Mouse (Mus musculus): ENCODE results near the gene Ms4a6b. TPM values are rescaled to one million over a fixed set of nuclear protein-coding genes. Genes with fewer than 3 reads are reported as not detected.
"Not testable (repeated sequence)": the region's sequence is repeated elsewhere in the genome, so short reads cannot be mapped to it uniquely, and the experiment has no call there.

The Ms4a6b gene
- total RNA-seq (2021), result 3.1 and 22.4 TPM in 2 replicates
- long read RNA-seq, experiment 1, partial matches to known transcripts, result 0 of 4 reads
- long read RNA-seq, experiment 1, other reads (novel, unspliced or antisense), result 1 of 4 reads
- long read RNA-seq, experiment 2, partial matches to known transcripts, result 0 of 3 reads
- long read RNA-seq, experiment 2, other reads (novel, unspliced or antisense), result 2 of 3 reads

GRCm38 (mm10) chr19:11516246-11516645, at the start of gene Ms4a6b:
TSS of gene Ms4a6b (plus strand) at chr19:11516512.
- no peak for DNase-seq

DNA sequence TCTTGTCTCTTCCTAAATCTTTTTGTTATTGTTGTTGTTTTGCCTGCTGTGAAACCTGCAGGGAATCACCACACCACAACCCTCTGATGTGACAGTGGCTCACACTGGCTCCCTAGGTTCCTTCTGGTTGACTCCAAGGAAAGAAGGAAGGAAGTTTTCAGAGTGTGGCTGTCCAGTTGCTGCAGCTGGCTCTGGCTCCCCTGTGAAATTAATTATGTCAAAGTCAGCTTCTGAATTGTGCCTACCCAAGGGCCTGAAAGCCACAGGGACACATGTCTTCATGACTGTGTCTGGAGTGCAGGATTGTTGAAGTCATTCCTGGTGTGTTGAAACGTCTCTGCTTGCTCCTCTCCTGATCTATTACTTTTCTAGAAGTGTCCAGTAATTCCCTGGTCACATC, 48.0 kb upstream of the Ms4a6b start:
- DNase-seq, result not testable (repeated sequence)

- not testable (repeated sequence) for DNase-seq
Measured at GRCm38 (mm10) chr19:11469215-11469614, 47.1 kb upstream of the Ms4a6b start, which contains the start of gene Ms4a6c. TSS of gene Ms4a6c (plus strand) at chr19:11469366.

- no peak for DNase-seq
Measured at GRCm38 (mm10) chr19:11479714-11480113, 36.6 kb upstream of the Ms4a6b start.

- DNase-seq, result no peak
Measured at GRCm38 (mm10) chr19:11482684-11483083, 33.6 kb upstream of the Ms4a6b start.

DNA sequence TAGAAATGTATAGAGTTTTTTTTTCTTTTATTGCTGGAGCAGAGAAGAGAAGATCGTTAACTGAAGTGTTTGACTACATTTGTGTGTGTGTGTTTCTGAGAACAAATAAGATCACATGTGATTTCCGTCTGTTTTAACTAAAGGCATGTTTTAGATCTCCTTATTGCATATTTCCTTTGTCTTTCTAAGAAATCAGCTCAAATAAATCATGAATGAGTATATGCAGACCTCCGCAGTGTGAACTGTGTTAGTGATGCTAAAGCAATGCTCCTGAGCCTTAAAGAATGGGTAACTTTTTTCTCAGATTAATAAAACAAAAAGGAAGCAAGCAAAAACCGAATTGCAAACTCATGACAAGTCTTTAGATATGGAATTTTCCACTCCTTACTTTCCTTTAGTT, 32.4 kb upstream of the Ms4a6b start:
- no peak for DNase-seq

DNA sequence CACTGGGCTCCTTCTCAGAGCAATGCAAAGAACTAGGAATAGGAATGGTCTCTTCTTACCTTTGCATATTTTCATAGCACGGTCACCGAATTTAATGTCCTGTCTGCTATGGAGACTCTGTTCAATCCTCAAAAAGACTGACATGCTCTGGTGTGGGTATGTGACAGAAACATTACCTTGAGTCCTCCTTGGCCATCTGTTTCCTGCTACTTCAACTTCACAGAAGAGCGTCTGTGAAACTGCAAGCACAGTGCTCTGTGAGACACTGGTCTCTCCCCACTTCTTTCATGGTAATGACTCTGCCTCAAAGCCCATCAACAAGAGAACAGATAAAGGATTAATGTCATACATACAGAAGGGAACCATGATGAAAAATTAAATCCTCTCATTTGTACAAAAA, 31.9 kb upstream of the Ms4a6b start:
- DNase-seq, result no peak

DNA sequence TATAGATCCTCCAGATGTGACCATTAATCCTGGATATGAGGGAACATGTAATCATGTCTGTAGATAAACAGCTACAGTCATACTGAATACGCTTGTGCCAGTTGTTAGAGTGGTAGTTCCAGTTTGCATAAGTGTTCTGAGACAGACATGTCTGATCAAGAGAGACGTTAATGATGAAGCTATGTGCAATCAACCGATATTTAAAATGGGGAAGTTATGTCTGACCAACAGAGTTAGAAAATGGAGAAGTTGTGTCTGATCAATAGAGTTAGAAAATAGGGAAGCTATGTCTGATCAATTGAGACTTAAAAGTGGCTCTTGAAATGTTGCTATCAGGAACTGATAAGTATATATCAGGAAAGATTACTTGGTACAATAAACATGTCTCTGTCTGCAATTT, 31.0 kb upstream of the Ms4a6b start:
- DNase-seq, result no peak

DNA sequence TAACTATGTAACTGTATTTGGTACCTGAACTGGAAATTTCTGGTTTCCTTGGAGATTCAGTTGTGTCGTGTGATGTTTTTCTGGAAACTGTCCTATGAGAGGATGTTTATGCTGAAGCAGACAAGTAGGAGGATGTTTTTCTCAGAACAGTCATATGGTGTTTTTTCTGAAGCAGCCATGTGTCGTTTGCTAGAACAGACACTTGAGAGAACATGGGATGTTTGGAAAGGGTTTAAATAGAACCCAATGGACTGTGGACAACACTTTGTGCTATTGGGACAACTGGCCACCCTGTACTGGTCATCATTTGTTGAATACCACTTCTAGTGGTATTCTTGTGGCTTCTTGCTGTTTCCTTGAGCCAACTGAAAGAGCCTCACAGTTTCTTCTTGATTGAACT, 30.6 kb upstream of the Ms4a6b start, which contains the start of gene Gm8369:
Gene Gm8369 (plus strand): TSS at position 193 of the 400 bp plus-strand sequence.
- DNase-seq, result no peak

- no peak for DNase-seq
Measured at GRCm38 (mm10) chr19:11486599-11486998, 29.7 kb upstream of the Ms4a6b start.

GRCm38 (mm10) chr19:11491406-11492189, 24.7 kb upstream of the Ms4a6b start:
- no peak for DNase-seq

GRCm38 (mm10) chr19:11492671-11493070, 23.6 kb upstream of the Ms4a6b start:
- DNase-seq, result no peak

DNA sequence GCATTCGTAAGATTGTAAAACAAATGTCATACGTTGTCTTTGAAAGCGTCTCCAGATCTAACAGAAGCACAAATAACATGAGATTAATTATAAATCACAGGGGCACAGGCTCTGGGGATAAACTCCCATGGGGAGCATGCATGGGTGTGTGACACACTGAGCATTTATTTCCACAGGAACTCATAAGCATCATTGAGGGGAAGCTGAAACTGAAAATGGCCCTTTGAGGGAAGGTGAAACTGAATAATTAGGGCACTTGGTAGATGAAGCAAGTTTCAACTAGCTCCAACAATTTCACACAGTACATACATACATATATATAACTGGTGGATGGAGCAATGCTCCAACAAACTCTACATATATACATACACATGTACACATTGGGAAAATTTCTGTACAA, 21.8 kb upstream of the Ms4a6b start:
- no peak for DNase-seq

- DNase-seq, result no peak
Measured at GRCm38 (mm10) chr19:11496361-11496760, 20.0 kb upstream of the Ms4a6b start.

GRCm38 (mm10) chr19:11497300-11497699, 19.0 kb upstream of the Ms4a6b start:
- DNase-seq, result not testable (repeated sequence)

- no peak for DNase-seq
Measured at GRCm38 (mm10) chr19:11500796-11501195, 15.5 kb upstream of the Ms4a6b start.

GRCm38 (mm10) chr19:11501326-11501725, 15.0 kb upstream of the Ms4a6b start:
- no peak for DNase-seq

DNA sequence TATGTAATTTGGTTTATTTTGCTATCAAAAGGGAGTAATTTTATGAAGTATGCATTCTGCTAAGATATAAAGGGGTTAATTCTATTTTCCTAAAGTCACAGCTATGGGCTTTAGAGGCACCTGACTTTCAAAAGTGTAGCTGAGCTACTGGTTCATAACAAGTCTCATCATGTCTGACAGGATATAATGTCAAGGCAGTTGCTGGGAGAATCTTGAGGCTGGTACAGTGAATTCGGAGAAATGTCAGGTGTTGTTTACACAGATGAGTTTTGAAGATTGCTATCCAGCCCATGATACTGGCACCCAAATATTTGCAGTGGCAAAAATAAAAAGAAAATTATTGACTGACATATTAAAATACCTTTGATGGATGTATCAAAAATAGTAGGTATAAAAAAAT, 11.5 kb upstream of the Ms4a6b start:
- no peak for DNase-seq

- no peak for DNase-seq
Measured at GRCm38 (mm10) chr19:11513458-11513857, 2.9 kb upstream of the Ms4a6b start.

- DNase-seq, result no peak
Measured at GRCm38 (mm10) chr19:11516845-11517244, 533 bp downstream of the Ms4a6b start.

DNA sequence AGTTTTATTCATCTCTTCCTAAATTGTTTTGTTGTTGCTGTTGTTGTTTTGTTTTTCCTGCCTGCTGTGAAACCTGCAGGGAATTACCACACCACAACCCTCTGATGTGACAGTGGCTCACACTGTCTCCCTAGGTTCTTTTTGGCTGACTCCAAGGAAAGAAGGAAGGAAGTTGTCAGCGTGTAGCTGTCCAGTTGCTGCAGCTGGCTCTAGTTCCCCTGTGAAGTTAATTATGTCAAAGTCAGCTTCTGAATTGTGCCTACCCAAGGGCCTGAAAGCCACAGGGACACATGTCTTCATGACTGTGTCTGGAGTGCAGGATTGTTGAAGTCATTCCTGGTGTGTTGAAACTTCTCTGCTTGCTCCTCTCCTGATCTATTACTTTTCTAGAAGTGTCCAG, 1.1 kb downstream of the Ms4a6b start:
- not testable (repeated sequence) for DNase-seq

DNA sequence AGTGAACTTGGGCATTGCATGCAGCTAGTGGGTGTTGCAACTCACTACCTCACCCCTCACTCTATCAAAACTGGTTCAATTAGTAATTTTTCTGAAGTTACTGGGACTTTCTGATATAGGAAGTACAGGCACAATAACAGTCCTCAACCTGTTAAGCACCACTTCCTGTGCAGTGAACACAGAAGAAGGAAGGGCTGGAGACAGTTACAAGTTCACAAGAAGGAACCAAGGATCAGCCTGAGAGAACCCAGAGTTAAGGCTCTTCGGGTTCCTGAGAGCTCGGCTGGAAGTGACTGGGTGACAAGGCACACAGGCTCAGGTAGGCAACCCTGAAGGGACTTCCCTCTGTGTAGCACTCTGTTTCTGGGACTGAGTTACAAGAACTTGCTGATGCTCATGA, 2.0 kb downstream of the Ms4a6b start:
- not testable (repeated sequence) for DNase-seq

DNA sequence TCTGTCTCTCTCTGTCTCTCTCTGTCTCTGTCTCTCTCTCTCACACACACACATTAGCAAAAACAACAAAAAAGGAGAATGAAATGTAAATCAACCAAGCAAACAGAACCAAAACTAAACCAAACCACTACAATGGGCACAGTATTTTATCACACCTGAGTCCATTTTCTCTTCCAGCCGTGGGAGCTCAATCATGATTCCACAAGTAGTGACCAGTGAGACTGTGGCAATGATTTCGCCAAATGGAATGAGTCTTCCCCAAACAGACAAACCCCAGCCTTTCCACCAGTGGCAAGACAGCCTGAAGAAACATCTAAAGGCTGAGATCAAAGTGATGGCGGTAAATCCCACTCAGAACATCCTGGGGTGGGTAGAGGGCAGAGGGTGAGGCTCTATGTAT, 3.8 kb downstream of the Ms4a6b start:
- no peak for DNase-seq

DNA sequence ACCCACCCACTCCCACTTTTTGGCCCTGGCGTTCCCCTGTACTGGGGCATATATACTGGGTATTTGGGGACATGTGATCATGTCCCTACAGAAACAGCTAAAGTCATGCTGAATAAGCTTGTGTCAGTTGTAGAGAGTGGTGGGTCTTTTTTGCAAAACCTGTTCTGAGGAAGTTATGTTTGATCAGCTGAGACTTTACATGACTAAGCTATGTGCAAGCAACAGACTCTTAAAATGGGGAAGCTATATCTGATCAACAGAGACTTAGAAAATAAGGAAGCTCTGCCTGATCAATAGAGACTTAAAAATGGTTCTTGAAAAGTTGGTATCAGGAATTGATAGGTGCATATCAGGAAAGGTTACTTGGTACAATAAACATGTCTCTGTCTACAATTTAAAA, 17.1 kb downstream of the Ms4a6b start:
- no peak for DNase-seq
